Mouse (Mus musculus): ENCODE data around the gene Chn2. TPM values are rescaled to one million over a fixed set of nuclear protein-coding genes. Genes with fewer than 3 reads are reported as not detected.

Gene Chn2
- polyA plus RNA-seq, 1 experiment from 2014 or later, result 20.2 TPM

- H3K4me3 ChIP-seq (ENCODE audit: low read length), result no peak overlapping the region
- no peaks in the 10 kb centered on the region for H3K4me1 ChIP-seq (ENCODE audit: control insufficient read depth, insufficient read depth, low read length)
- no peak overlapping the region for H3K4me2 ChIP-seq (ENCODE audit: low read depth, low read length)
- H3K9me3 ChIP-seq (ENCODE audit: control insufficient read depth, low read length), result no peaks in the 10 kb centered on the region
- WGBS, result 72% methylated on average over 11 of the region's 11 CpGs
- no peak overlapping the region for H3K27ac ChIP-seq (ENCODE audit: low read length)
- H3K36me3 ChIP-seq (ENCODE audit: control insufficient read depth, insufficient read depth, low read length), result no peaks in the 10 kb centered on the region
- no peaks in the 10 kb centered on the region for H3K27me3 ChIP-seq (replicated peaks; ENCODE audit: control insufficient read depth, insufficient read depth, low read length)
- no peak overlapping the region for H3K9ac ChIP-seq (ENCODE audit: low read depth, low read length)
- no peak for ATAC-seq
These were observed 103.7 kb downstream of the Chn2 start for GRCm38 (mm10) chr6:54142848-54143651.

- Histone ChIP-seq H3K9ac (ENCODE audit: low read depth, low read length) (no peak overlapping the region), H3K4me1 (ENCODE audit: control insufficient read depth, insufficient read depth, low read length) (peaks cover 2% of the 10 kb centered on the region; the same call in 1 of the 2 replicates), H3K4me3 (ENCODE audit: low read length) (no peak overlapping the region), H3K4me2 (ENCODE audit: low read depth, low read length) (no peak overlapping the region), H3K27ac (ENCODE audit: low read length) (no peak overlapping the region), H3K36me3 (ENCODE audit: control insufficient read depth, insufficient read depth, low read length) (no peaks in the 10 kb centered on the region), H3K9me3 (ENCODE audit: control insufficient read depth, low read length) (no peaks in the 10 kb centered on the region), H3K27me3 (replicated peaks; ENCODE audit: control insufficient read depth, insufficient read depth, low read length) (no peaks in the 10 kb centered on the region)
- ATAC-seq, result no peak
- WGBS, result 83% methylated on average over 2 of the region's 2 CpGs
These were observed 104.3 kb downstream of the Chn2 start for GRCm38 (mm10) chr6:54143652-54143960.

DNA sequence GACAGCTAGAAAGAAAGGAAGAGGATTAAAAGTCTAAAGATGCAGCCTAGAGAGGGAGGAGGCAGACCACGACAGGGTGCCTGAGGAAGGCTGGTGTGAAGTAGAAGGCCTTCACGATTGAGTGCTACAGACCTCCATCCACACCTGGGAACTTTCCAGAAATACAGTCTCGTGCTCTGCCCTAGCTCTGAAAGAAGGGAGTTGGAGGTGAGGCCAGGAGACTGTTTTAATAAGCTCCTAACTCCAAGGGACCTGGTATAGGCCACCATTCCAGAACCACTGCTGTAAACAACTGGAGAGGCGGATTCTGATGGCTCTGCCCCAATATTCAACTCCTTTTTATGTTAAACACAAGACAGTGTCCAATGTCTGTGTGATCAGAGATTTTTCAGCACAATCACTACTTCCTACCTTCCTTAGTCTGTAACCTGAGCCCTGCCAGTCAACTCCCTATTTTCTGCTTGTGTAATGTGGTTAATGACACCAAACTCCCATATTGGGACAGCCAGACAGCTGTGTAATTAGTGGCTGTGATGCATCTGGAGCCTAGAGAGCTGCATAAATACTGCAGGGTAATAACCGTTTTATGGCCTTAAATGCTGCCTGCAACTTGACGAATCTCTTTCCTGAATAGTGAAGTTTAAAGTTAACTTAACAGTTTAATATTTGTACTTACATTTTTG lies 109.6 kb downstream of the Chn2 start:
- H3K4me2 ChIP-seq (ENCODE audit: low read depth, low read length), result no peak overlapping the region
- H3K4me3 ChIP-seq (ENCODE audit: low read length), result no peak overlapping the region
- no peaks in the 10 kb centered on the region for H3K9me3 ChIP-seq (ENCODE audit: control insufficient read depth, low read length)
- H3K27me3 ChIP-seq (replicated peaks; ENCODE audit: control insufficient read depth, insufficient read depth, low read length), result no peaks in the 10 kb centered on the region
- peaks cover 16% of the 10 kb centered on the region for H3K4me1 ChIP-seq (ENCODE audit: control insufficient read depth, insufficient read depth, low read length)
- no peak overlapping the region for H3K9ac ChIP-seq (ENCODE audit: low read depth, low read length)
- peak overlapping the region; percentile 23 for H3K27ac ChIP-seq (ENCODE audit: low read length)
- peak; percentile 52; the same call in 1 of the 2 replicates for ATAC-seq
- 56% methylated on average over 6 of the region's 6 CpGs for WGBS
- no peaks in the 10 kb centered on the region for H3K36me3 ChIP-seq (ENCODE audit: control insufficient read depth, insufficient read depth, low read length)

DNA sequence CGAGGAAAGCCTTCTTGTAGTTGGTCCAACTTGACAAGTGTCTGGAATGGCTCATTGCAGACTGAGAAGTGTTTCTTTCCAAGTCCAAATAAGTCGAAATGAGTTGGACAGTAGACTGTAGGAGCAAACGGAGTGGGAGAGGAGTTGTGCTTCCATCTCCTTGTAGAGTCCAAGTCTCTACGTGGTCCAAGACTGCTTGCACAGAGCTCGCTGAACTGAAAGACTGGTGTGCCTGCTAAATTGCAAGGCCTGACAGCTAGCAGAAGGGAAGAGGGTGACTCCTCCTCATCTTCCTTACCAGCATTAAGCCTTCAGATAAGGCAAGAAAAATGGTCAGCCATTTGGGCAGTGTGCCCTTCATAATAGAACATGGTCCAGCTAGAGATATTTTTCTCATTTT lies 111.5 kb downstream of the Chn2 start:
- no peaks in the 10 kb centered on the region for H3K9me3 ChIP-seq (ENCODE audit: control insufficient read depth, low read length)
- H3K36me3 ChIP-seq (ENCODE audit: control insufficient read depth, insufficient read depth, low read length), result no peaks in the 10 kb centered on the region
- peak; percentile 76 for ATAC-seq
- WGBS, result 57% methylated on average over 5 of the region's 5 CpGs
- H3K4me1 ChIP-seq (ENCODE audit: control insufficient read depth, insufficient read depth, low read length), result peaks cover 16% of the 10 kb centered on the region
- no peak overlapping the region for H3K4me2 ChIP-seq (ENCODE audit: low read depth, low read length)
- no peaks in the 10 kb centered on the region for H3K27me3 ChIP-seq (replicated peaks; ENCODE audit: control insufficient read depth, insufficient read depth, low read length)
- no peak overlapping the region for H3K9ac ChIP-seq (ENCODE audit: low read depth, low read length)
- H3K4me3 ChIP-seq (ENCODE audit: low read length), result no peak overlapping the region
- peak overlapping the region; percentile 50; the same call in 1 of the 2 replicates for H3K27ac ChIP-seq (ENCODE audit: low read length)

DNA sequence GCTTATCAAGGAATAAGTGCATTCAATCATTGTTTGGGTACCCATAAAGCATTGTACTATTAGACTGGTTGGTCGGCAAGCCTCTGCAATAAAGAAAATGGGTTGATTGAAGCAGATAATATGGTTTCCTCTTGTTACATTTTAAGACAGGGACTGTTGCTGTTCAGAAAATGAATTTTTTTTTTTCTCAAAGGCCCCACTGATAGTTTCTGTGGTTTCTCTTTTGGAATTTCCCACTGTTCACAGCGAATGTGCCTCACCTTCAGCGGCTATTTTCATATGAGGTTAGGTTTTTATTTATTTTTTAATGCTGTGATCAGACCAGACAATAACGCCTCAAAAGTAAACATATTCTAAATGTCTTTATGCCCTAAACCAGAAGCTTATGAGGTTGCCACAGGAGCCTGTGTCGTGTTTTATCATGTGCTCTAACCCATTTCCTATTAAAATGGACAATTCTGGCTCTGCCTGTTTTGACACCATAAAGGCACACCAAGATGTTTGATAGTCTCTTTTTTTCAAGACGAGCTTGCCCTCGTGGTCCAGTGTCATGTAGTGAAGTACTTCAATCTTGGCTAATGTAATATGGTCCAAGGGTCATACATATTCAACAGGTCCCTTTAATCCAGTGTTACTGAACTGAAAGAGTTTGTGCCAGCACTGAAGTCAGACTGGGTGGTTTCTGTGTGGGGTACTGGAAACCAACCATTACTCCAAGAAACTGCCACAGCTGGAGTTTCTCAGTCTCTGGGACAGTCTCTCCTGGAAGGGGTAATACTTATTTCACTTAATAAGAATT lies 112.3 kb downstream of the Chn2 start:
- no peak overlapping the region for H3K9ac ChIP-seq (ENCODE audit: low read depth, low read length)
- H3K4me3 ChIP-seq (ENCODE audit: low read length), result no peak overlapping the region
- no peak overlapping the region; the same call in 1 of the 2 replicates for H3K4me2 ChIP-seq (ENCODE audit: low read depth, low read length)
- H3K4me1 ChIP-seq (ENCODE audit: control insufficient read depth, insufficient read depth, low read length), result peaks cover 16% of the 10 kb centered on the region
- no peaks in the 10 kb centered on the region for H3K36me3 ChIP-seq (ENCODE audit: control insufficient read depth, insufficient read depth, low read length)
- WGBS, result 58% methylated on average over 7 of the region's 7 CpGs
- no peak overlapping the region for H3K27ac ChIP-seq (ENCODE audit: low read length)
- ATAC-seq, result peak; percentile 54; the same call in 1 of the 2 replicates
- no peaks in the 10 kb centered on the region for H3K27me3 ChIP-seq (replicated peaks; ENCODE audit: control insufficient read depth, insufficient read depth, low read length)
- H3K9me3 ChIP-seq (ENCODE audit: control insufficient read depth, low read length), result no peaks in the 10 kb centered on the region

- WGBS, result 92% methylated on average over 2 of the region's 2 CpGs
- H3K36me3 ChIP-seq (ENCODE audit: control insufficient read depth, insufficient read depth, low read length), result no peaks in the 10 kb centered on the region
- H3K27me3 ChIP-seq (replicated peaks; ENCODE audit: control insufficient read depth, insufficient read depth, low read length), result no peaks in the 10 kb centered on the region
- ATAC-seq, result no peak
- no peak overlapping the region for H3K9ac ChIP-seq (ENCODE audit: low read depth, low read length)
- no peak overlapping the region for H3K27ac ChIP-seq (ENCODE audit: low read length)
- peaks cover 16% of the 10 kb centered on the region for H3K4me1 ChIP-seq (ENCODE audit: control insufficient read depth, insufficient read depth, low read length)
- no peak overlapping the region for H3K4me3 ChIP-seq (ENCODE audit: low read length)
- no peaks in the 10 kb centered on the region for H3K9me3 ChIP-seq (ENCODE audit: control insufficient read depth, low read length)
- no peak overlapping the region for H3K4me2 ChIP-seq (ENCODE audit: low read depth, low read length)
These were observed 117.7 kb downstream of the Chn2 start for GRCm38 (mm10) chr6:54157097-54157496.

- Histone ChIP-seq H3K4me3 (ENCODE audit: low read length) (no peak overlapping the region), H3K4me1 (ENCODE audit: control insufficient read depth, insufficient read depth, low read length) (peaks cover 26% of the 10 kb centered on the region), H3K27ac (ENCODE audit: low read length) (peak overlapping the region; percentile 35), H3K9ac (ENCODE audit: low read depth, low read length) (no peak overlapping the region), H3K4me2 (ENCODE audit: low read depth, low read length) (peak overlapping the region; percentile 1; the same call in 1 of the 2 replicates), H3K36me3 (ENCODE audit: control insufficient read depth, insufficient read depth, low read length) (no peaks in the 10 kb centered on the region), H3K9me3 (ENCODE audit: control insufficient read depth, low read length) (no peaks in the 10 kb centered on the region), H3K27me3 (replicated peaks; ENCODE audit: control insufficient read depth, insufficient read depth, low read length) (no peaks in the 10 kb centered on the region)
- peak; percentile 91 for ATAC-seq
- 15% methylated on average over 3 of the region's 3 CpGs for WGBS
These were observed 119.0 kb downstream of the Chn2 start for GRCm38 (mm10) chr6:54158317-54158716.

GRCm38 (mm10) chr6:54160677-54161076 lies 121.3 kb downstream of the Chn2 start:
- no peak overlapping the region for H3K27ac ChIP-seq (ENCODE audit: low read length)
- WGBS, result 87% methylated on average over 3 of the region's 3 CpGs
- H3K9ac ChIP-seq (ENCODE audit: low read depth, low read length), result no peak overlapping the region
- H3K4me2 ChIP-seq (ENCODE audit: low read depth, low read length), result no peak overlapping the region
- H3K9me3 ChIP-seq (ENCODE audit: control insufficient read depth, low read length), result no peaks in the 10 kb centered on the region
- no peaks in the 10 kb centered on the region for H3K27me3 ChIP-seq (replicated peaks; ENCODE audit: control insufficient read depth, insufficient read depth, low read length)
- H3K4me3 ChIP-seq (ENCODE audit: low read length), result no peak overlapping the region
- no peak for ATAC-seq
- H3K4me1 ChIP-seq (ENCODE audit: control insufficient read depth, insufficient read depth, low read length), result peaks cover 27% of the 10 kb centered on the region
- no peaks in the 10 kb centered on the region for H3K36me3 ChIP-seq (ENCODE audit: control insufficient read depth, insufficient read depth, low read length)

GRCm38 (mm10) chr6:54161246-54161645 lies 121.9 kb downstream of the Chn2 start:
- no peak overlapping the region for H3K4me3 ChIP-seq (ENCODE audit: low read length)
- no peak overlapping the region for H3K9ac ChIP-seq (ENCODE audit: low read depth, low read length)
- no peaks in the 10 kb centered on the region for H3K9me3 ChIP-seq (ENCODE audit: control insufficient read depth, low read length)
- peaks cover 27% of the 10 kb centered on the region for H3K4me1 ChIP-seq (ENCODE audit: control insufficient read depth, insufficient read depth, low read length)
- H3K36me3 ChIP-seq (ENCODE audit: control insufficient read depth, insufficient read depth, low read length), result no peaks in the 10 kb centered on the region
- H3K27me3 ChIP-seq (replicated peaks; ENCODE audit: control insufficient read depth, insufficient read depth, low read length), result no peaks in the 10 kb centered on the region
- WGBS, result 86% methylated on average over 3 of the region's 3 CpGs
- ATAC-seq, result no peak
- no peak overlapping the region for H3K4me2 ChIP-seq (ENCODE audit: low read depth, low read length)
- no peak overlapping the region for H3K27ac ChIP-seq (ENCODE audit: low read length)
